Mouse (Mus musculus) fat pad, adult 2 months (tissue): ENCODE results near the gene Tmem218.

Source experiments
- DNase-seq: peaks from one replicate; pipeline ENCODE4 v3.0.0-alpha.2; 2011; ENCODE audit warnings: low read depth, low spot score; ENCODE audit errors: extremely low read depth

Tmem218 gene

DNA sequence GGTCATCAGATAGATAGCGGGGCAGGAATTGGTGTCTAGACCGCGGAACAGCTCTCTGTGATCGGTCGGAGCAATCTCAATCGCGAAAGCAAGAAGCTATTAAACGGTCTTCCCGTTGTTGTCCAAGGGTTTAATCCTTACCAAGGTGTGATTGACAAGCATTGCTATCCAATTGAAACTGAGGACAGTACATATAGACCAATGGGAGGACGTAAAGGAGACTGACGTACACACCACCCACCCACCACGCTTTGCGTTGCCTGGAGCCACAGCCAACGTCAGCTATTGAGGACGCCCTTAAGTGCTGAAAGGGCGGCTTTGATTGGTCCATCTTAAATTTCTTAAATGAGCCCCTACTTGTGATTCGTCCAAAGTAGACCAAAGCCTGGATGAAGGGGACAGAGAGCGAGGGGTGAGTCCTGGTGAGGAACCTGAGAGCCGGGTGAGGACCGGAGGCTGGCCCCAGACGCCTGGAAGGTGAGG lies at the start of gene Tmem218:
Gene Tmem218 (plus strand): TSS at position 295 of the 483 bp plus-strand sequence.
- peak; percentile 99 for DNase-seq

DNA sequence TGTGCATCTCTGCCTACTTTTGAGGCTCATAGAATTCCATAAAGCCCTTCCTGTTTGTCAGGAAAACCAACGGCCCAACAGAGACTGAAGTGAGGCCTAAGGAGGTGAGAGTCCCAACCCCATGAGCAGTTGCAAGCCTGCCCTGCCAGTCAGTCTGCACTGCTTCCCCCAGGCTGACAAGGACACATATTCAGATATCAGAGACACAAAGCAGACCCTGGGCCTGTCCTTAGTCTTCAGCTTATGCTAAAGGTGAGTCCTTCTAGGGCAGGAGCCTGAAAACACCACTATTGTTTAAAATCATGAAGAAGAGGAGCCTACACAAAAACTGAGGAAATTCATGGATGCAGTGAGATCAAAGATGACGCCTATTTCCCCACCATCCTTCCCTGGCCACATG lies 47.3 kb upstream of the Tmem218 start:
- no peak for DNase-seq

DNA sequence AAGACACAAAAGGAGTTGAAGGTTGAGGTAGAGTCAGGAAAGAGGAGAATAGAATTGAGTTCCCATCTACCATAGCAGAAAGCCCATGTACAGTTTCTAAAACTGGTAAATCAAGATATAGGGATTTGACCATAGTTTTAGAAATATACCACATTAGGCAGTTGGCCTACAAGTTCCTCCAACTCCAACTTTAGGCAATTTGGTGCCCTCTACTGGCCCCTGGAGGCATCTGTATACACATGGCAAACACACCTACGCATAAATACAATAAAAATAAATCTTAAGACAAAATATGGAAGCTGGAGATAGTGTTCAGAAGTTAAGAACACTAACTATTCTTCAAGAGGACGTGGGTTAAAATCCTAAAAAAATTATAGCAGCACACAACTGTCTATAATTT lies 41.1 kb upstream of the Tmem218 start:
- DNase-seq, result no peak

DNA sequence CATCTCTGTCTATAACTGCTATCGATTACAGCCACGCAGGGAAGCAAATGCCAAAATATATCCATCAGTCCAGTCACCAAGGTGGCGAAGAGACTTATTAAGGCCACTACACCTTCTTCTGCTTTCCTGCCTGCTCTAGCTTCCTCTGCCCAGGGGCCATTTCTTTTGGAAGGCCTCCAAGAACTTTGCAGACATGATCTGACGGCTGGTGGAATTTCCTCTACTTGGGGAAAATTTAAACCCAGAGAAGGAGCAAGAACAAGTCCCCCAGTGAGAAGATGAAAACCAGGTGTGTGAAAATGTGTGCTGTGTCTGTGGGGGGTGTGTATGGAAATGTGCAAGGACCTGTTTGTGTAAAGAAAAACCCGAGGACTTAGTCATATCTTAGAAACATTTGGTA lies 34.6 kb upstream of the Tmem218 start:
- DNase-seq, result no peak

DNA sequence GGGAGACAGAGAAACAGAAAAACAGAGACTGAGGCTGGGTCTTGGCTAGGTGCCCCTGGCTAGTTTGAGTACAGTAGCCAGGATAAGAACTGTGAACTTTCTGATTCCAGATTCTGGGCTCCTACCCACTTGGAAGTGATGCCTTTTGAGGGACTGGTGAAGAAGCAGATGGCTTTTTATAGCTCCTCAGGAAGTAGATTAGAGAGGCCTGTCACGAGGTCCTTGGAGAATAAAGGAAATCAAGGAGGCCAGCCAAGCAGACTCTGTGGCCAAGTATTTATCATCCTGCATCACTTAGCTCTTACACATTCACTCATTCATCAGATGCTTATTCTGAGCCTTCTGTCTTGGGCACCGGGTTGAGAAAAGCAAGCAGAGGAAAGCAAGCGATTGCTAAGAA lies 32.0 kb upstream of the Tmem218 start:
- no peak for DNase-seq

DNA sequence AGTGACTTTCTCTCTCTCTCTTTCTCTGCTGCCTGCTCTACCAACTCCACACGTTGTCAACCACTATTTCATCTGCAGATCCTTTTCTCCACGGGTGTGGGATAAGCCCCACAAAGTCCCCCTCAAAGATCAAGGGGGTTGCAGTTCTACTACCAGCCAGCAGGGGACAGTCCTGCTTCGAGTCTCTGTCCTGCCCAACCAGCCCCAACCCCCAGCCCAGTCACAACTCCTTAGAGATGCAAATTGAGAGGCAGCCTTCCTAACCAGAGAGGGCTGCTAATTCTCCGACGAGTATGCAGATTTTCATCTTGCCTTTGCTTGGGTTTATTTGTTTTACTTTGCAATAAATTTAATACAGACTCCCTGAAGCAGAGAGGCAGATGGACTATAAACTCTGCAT lies 30.9 kb upstream of the Tmem218 start:
- no peak for DNase-seq

DNA sequence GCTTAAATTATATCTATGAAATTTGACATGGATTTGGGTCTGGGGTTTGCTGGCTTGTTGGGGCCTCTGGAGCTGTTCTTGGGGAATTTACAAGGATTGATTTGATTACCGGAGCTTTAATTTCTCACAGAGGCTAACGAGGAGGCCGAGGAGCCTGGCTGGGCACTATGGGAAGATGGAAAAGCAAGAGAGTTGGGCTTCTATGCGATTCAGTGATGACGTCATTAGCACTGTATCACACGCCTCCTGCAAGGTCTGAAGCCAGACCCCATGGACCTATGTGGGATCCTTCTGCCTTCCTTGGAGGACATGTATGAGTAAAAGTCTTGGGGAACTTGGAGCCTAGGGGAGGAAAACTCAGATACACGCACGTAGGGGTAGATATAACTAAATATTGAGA lies 30.5 kb upstream of the Tmem218 start:
- DNase-seq, result no peak

DNA sequence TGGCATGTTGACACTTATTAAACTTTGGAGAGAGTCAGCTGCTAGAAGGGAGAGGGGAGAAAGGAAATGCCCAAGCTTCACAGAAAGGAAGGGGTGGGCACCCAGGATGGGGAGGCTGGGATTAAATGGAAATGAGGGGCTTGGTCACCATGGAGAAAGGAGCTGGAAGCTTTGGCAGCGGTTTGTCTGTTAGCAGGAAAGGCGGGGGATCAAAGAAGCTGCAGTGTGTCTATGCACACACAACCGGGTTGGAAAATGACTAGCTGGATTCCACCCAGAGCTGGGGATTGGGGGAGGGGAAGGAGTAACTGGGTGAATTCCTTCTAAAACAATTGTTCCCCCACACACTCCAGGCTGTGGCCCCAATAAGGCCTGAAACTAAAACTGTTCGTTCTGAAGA lies 29.1 kb upstream of the Tmem218 start:
- no peak for DNase-seq

DNA sequence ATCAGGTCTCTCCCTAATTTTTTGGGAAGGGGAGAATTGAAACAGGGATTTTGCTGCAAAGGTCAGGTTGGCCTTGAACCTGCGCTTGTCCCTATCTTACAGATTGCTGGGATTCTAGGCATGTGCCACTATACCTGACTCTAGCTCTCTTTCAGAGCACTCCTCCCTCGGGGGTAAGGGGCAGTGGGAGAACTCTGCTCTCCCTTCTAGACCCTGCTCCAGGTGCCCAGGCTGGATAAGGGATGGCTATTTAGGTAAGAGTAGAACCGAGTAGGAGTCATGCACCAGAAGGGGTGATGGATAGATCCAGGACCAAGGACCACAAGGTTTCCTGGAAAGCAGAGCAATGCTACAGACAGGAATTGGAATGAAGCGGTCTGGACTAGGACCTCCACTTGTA lies 28.4 kb upstream of the Tmem218 start:
- DNase-seq, result no peak

DNA sequence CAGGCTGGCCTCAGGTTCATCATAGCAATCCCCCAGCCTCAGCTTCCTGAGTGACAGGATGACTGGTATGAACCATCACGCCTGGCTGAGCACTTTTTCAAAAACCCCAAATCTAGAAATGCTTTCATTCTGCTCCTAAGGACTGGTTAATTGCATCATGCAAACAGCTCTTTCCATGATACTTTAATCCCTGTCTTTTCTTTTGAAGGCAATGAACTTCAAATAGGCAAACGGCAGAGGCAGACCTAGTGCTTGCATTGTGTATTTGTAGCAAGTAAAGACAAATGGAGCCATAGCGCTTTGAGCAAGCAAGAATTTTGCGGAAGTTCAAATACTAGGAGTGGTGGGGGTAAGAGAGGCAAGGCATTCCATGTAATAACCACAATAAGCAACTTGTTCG lies 26.4 kb upstream of the Tmem218 start:
- DNase-seq, result no peak

DNA sequence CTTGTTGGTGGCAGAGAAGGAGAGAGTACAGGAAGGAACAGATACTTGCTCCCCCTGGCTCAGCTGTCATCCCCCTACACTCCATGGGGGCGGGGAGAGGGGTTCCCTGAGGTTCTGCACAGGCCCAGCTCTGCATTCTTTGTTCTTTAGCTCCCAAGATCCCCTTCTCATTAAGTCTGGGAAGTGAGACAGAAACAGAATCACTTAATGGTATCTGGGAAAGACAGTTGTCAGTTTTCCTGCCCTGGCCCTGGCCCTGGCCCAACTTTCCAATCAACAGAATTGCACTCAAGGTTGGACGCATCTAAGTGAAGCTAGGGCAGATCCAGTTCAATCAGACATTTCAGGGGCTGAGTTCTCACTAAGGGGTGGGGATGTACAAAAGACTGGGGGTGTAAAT lies 24.8 kb upstream of the Tmem218 start:
- no peak for DNase-seq

DNA sequence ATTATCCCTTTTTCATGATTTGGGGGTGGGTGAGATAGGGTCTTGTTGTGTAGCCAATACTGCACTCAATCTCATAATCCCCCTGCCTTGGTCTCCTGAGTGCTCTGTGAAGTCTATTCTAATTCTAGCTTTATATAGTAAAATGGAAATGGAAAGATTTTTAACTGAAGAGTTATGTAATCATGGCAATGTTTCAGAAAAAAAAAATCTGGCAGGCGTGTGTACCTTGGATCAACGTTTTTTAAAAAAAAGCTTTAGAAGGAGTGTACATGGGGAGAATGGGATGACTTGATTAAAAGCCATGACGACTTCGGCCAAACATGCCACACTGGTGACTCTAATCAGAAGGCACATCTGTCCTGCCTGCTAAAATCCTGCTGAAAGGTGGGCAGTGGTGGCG lies 20.6 kb upstream of the Tmem218 start:
- no peak for DNase-seq

DNA sequence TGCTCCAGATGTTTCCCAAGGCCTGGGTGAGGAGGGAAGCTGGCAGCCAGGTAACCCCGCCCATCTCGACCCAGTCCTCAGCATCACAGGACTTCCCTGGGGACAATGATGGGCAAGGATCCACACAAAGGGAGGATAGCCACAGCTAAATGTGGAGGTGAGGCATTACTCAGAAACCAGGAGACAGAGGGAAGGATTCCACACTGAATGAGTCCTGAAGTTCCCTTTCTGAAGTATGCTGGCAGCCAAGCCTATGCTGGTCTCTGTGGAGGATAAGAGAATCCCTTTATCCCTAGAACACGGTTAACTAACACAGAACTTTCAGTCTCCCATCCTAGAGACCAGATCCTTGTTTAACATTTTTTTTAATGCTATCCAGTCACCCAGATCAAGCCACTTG lies 20.0 kb upstream of the Tmem218 start:
- DNase-seq, result no peak

DNA sequence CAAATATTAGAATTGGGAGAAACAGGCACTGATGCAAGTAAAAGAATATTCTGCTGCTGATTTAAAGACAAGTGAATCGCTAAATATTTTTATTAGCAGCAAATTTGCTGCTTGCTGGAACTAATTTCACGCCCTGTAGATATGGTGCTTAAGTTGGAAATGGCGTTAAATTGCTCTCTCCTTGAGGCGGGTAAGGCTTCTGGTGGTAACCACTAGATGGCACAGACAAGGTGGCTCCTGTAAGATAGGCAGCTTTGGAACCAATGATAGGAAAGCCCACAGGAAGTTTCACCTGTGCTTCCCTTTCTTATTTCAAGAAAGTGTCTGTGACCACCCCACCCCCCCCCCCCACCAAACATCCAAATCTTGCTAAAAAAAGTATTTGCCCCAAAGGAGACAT lies 11.0 kb upstream of the Tmem218 start:
- no peak for DNase-seq

DNA sequence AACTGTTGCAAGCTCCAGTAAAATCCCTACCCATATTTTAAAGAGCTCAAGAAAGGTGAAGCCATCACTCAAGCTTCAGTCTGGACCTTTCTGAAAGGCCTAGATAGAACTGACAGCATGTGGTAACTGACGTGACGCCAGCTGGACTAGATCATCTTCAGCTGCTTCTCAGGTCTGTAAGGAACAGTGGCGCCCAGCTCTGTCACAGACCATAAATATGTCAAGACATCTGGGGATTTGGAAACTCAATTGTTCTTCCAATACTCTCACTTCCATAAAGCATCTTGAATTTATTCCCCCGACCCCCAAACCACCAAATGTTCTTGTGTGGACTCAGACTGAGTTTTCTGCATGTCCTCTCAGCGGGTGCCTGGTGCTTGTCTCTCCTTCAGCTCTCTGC lies 7.6 kb upstream of the Tmem218 start:
- DNase-seq, result no peak

DNA sequence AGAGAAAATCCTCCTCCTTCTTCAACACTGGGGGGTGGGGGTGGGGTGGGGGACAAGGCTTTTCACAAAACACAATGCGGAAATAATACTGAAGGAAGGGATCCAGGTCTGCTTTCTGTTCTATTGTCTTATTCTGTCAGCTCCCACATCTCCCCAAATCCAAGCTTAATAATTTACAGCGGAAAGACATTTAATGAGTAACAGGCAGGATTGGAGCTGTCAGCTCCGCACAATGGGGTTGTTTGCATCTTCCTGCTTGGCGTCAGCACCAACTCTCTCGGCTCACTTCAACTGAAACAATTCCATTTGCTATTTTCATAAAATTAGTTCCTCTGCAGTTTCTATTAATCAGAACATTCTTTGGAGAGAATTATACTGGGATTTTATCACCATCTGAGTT lies 4.1 kb upstream of the Tmem218 start:
- no peak for DNase-seq

DNA sequence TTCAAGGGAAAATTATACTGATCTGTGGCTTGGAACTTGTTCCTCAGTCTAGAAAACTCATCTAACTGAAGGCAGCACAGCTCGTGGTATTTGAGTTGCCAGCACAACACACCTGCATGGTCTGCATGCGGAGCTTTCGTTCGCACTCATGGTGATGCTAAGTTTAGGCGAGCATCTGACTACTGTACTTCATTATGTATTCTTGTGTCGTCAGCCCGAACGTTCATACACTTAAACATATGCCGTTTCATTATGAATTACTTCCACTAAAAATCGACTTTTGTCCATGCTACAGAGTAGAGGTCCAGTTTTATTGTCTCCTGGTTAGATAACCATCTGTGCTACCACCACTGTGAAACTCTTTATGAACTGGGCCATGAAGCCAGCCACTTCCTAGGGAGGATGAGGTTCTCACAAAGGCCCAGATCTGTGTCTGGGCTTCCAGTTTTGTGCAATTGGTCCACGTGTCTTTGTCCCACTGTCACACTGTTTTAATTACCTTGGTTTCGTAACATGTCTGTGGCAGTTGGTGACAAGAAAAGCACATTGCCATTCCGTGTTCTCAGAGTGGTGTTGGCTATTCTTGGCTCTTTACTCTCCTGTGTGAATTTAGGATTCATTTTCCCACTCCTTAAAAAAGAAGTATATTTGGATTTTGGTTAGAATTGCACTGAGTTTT lies 5.2 kb downstream of the Tmem218 start:
- DNase-seq, result no peak

DNA sequence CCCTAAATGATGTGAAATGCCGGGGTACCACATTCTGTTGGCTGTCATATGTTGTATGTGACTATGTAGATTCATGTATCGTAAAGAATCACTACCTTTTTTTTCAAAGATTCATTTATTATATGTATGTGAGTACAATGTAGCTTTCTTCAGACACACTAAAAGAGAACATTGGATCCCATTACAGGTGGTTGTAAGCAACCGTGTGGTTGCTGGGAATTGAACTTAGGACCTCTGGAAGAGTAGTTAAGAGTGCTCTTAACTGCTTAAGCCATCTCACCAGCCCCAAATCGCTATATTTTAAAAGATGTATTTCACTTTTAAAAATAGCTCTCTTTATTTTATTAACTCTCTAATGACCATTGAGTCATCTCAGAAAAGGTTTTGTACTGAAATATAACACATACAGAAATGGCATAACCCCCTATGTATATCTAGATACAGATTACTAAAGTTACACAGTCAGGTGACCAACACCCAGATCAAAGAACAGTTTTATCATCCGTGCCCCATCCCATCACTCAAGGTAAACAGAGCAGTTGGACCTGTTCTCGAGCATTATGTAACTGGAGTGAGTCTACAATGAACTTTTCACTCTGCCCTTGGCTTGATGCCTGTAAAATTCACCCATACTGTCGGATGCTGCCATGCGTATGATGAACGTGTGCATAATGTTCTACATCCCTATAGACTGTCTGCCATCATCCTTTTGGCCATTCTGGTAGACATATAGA lies 6.5 kb downstream of the Tmem218 start:
- no peak for DNase-seq

DNA sequence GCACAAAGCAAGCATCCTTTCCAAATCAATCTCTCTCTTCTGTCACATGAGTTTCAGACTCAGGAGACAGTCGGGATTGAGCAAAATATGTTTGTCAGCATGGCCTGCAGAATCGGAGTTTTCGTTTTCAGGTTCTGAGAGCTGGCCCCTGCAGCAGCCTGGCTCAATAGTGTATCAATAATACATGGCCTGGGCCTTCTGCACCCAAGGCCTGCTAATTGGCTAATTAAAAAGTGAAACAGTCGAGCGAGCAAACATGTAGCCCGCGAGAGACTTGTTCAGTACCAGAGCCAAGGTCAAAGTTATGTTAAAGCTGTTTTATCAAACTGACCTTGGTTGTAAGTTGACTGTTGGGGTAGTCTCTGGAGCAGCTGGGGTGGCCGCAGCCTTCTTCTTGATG lies 12.7 kb downstream of the Tmem218 start:
- no peak for DNase-seq

DNA sequence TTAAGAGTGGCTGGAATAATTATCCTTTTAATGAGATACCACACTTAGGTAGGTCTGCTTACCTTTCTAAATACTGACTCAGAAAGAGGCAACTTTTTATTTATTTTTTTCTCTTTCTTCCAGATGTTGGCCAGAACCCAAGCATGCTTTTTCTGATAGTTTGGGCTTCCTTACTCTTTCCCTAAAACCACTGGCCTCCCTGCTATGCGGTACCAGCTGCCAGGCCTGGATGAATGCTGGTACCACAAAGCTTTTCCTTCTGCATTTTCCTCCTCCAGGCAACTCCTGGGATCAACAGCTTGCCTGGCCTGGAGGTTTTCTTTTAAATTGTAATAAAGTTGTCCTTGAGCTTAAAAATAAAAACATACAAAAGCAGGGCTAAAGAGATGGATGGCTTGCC lies 17.6 kb downstream of the Tmem218 start:
- DNase-seq, result no peak

DNA sequence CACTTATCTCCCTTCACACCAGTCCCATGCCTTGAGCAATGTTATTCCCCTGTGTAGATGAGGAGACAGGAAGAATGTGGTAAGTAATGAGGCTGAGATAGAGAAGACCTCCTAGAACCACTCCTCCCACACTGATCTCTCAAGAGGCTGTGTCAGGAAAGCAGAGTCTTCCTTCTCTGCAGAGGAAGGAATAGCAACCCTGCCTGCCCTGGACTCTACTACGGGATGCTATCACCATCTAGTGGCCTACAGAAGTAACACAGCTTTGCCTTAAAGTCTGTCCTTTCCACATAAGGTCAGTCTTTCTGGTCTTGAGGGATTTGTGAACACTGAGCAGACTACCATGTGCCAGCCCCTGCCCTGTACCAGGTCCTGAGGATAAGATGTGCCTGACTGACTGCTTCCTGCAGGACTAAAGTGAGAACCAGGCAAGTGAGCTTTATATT lies 21.9 kb downstream of the Tmem218 start:
- DNase-seq, result no peak

DNA sequence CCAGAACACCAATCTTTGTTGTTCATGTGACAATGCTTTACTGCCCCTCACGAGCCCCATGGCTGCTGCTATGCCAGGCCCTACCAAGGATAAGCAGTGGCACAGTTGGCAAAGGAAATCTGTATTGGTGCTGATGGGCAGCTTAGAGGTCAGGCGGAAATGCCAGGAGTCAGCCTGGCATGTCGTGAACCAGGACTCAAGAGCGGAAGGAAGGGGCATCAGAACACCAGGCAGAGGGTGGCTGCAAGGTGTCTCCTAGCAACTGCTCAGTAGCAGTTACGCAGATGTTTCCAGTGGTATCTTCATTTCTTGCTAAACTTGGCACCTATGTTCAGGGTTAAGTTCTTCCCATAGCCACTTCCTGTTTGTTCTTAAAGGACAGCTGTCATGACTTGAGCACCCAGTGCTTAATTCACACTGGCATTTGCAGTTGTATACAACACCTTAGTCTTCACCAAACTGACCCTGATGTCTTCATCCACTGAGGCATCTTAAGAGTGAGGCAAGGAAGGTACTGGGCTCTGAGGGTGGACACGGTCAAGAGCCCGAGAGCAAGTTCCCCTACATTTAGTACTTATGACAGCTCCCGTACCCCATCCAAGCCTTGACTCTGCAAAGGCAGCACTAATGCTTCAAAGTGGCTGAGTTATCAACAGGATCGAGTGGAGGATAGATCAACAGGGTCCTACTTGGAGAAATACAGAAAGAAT lies 22.6 kb downstream of the Tmem218 start:
- DNase-seq, result no peak
